Mouse (Mus musculus) CH12.LX (cell line): ENCODE data around the gene Ttc7b. TPM values are rescaled to one million over a fixed set of nuclear protein-coding genes. Genes with fewer than 3 reads are reported as not detected.

ENCODE experiments used
- DNase-seq: peaks from one replicate; pipeline ENCODE4 v3.0.0-alpha.2; 2013; ENCODE audit errors: extremely low read depth
- H3K27ac ChIP-seq: 2 replicates; pipeline ENCODE4 v1.5.1; 2012; ENCODE audit warnings: low read depth, mild to moderate bottlenecking, control low read depth, moderate library complexity; ENCODE audit not compliant: insufficient read depth
- H3K27me3 ChIP-seq: replicated peaks from 2 replicates; pipeline ENCODE3; 2012; ENCODE audit warnings: inconsistent platforms
- H3K36me3 ChIP-seq, 2 experiments: replicated peaks in 1 of 2; 2 replicates each; pipeline versions ENCODE3 to v1.6.1; 2012; ENCODE audit warnings: inconsistent platforms in 1 of 2, low read length in 1 of 2, mild to moderate bottlenecking in 1 of 2, mixed read lengths in 1 of 2, moderate library complexity in 1 of 2; ENCODE audit not compliant: control insufficient read depth in 1 of 2, insufficient read depth in 1 of 2
- H3K4me1 ChIP-seq, 2 experiments: 2 replicates each; pipeline ENCODE4 v1.6.1; 2012; ENCODE audit warnings: inconsistent platforms in 1 of 2, moderate library complexity in 1 of 2; ENCODE audit not compliant: insufficient read depth in 2 of 2, control insufficient read depth in 1 of 2
- H3K4me2 ChIP-seq: 2 replicates; pipeline ENCODE4 v1.6.1; 2012; ENCODE audit warnings: low read depth, mild to moderate bottlenecking, control low read depth; ENCODE audit not compliant: poor library complexity, insufficient read depth, severe bottlenecking
- H3K4me3 ChIP-seq, 3 experiments: fragments of 150-350 bp in 1 of 3; sonication (generic) in 1 of 3; replicated peaks in 1 of 3; 2 replicates each; pipeline versions ENCODE3 to v1.5.1; 2011 to 2012; ENCODE audit warnings: low read depth in 2 of 3, low read length in 2 of 3, mild to moderate bottlenecking in 2 of 3, moderate library complexity in 2 of 3, control low read depth in 1 of 3, improper control_type of control experiment in 1 of 3, inconsistent platforms in 1 of 3, mixed read lengths in 1 of 3; ENCODE audit not compliant: poor library complexity in 1 of 3
- H3K79me2 ChIP-seq: replicated peaks from 2 replicates; pipeline ENCODE4 v1.6.1; 2012; ENCODE audit warnings: mild to moderate bottlenecking, moderate library complexity; ENCODE audit not compliant: control insufficient read depth, poor library complexity, insufficient read depth, severe bottlenecking; ENCODE audit errors: extremely low read depth
- H3K9ac ChIP-seq: 2 replicates; pipeline ENCODE4 v1.6.1; 2012; ENCODE audit warnings: low read depth, mild to moderate bottlenecking, control low read depth, moderate library complexity; ENCODE audit not compliant: insufficient read depth
- H3K9me3 ChIP-seq: replicated peaks from 2 replicates; pipeline ENCODE3; 2012; ENCODE audit warnings: low read length, inconsistent platforms, mixed read lengths
- CTCF ChIP-seq, 2 experiments: IDR thresholded peaks in 1 of 2; conservative IDR thresholded peaks in 1 of 2; 2 replicates each; pipeline ENCODE4 v1.5.1; 2011 to 2012; ENCODE audit warnings: low read depth in 2 of 2, low read length in 2 of 2, improper control_type of control experiment in 1 of 2, inconsistent platforms in 1 of 2, mild to moderate bottlenecking in 1 of 2, moderate library complexity in 1 of 2
- ELF1 ChIP-seq: IDR thresholded peaks from 2 replicates; pipeline ENCODE4 v1.6.1; 2014; ENCODE audit warnings: low read depth, mild to moderate bottlenecking, inconsistent platforms, low read length, improper control_type of control experiment
- JUN ChIP-seq: IDR thresholded peaks from 2 replicates; pipeline ENCODE4 v1.6.1; 2011; ENCODE audit warnings: low read depth, mild to moderate bottlenecking, low read length, improper control_type of control experiment, moderate library complexity; ENCODE audit not compliant: insufficient read depth
- MAX ChIP-seq: IDR thresholded peaks from 2 replicates; pipeline ENCODE4 v1.6.1; 2011; ENCODE audit warnings: low read length, improper control_type of control experiment
- MYC ChIP-seq: IDR thresholded peaks from 2 replicates; pipeline ENCODE4 v1.6.1; 2011; ENCODE audit warnings: low read depth, mild to moderate bottlenecking, improper control_type of control experiment, low read length
- NRF1 ChIP-seq: IDR thresholded peaks from 2 replicates; pipeline ENCODE4 v1.6.1; 2014; ENCODE audit warnings: low read depth, mild to moderate bottlenecking, inconsistent platforms, low read length, improper control_type of control experiment, moderate library complexity
- PAX5 ChIP-seq: IDR thresholded peaks from 2 replicates; pipeline ENCODE4 v1.6.1; 2012; ENCODE audit warnings: low read length, inconsistent platforms, mixed read lengths
- POLR2A ChIP-seq: IDR thresholded peaks from 2 replicates; pipeline ENCODE4 v1.6.1; 2011; ENCODE audit warnings: low read depth, mild to moderate bottlenecking, improper control_type of control experiment, low read length
- POLR2AphosphoS2 ChIP-seq: IDR thresholded peaks from 2 replicates; pipeline ENCODE4 v1.6.1; 2011; ENCODE audit warnings: low read depth, low read length, improper control_type of control experiment
- RCOR1 ChIP-seq: conservative IDR thresholded peaks from 2 replicates; pipeline ENCODE4 v1.6.1; 2012; ENCODE audit warnings: low read depth, mild to moderate bottlenecking, inconsistent platforms, low read length, improper control_type of control experiment
- TCF12 ChIP-seq: IDR thresholded peaks from 2 replicates; pipeline ENCODE4 v1.6.1; 2014; ENCODE audit warnings: low read depth, mild to moderate bottlenecking, inconsistent platforms, low read length, improper control_type of control experiment
- UBTF ChIP-seq: IDR thresholded peaks from 2 replicates; pipeline ENCODE4 v1.6.1; 2012; ENCODE audit warnings: low read depth, mild to moderate bottlenecking, inconsistent platforms, low read length, improper control_type of control experiment, moderate library complexity
- USF1 ChIP-seq: IDR thresholded peaks from 2 replicates; pipeline ENCODE4 v1.6.1; 2014; ENCODE audit warnings: low read depth, mild to moderate bottlenecking, inconsistent platforms, low read length, improper control_type of control experiment
- ZC3H11A ChIP-seq: IDR thresholded peaks from 2 replicates; pipeline ENCODE4 v1.6.1; 2012; ENCODE audit warnings: low read depth, mild to moderate bottlenecking, inconsistent platforms, low read length, improper control_type of control experiment
- ZNF384 ChIP-seq: IDR thresholded peaks from 2 replicates; pipeline ENCODE4 v1.6.1; 2012; ENCODE audit warnings: low read depth, low read length, improper control_type of control experiment, inconsistent platforms
- dilution Hi-C: fragments of 300-500 bp; cut with MboI; formaldehyde crosslinking; loops from 2 replicates; pipeline ENCODE4 v1.14.3; 2020; ENCODE audit warnings: low sequenced_read_pairs; ENCODE audit not compliant: extremely low pct_unique_long_range_greater_than_20kb, extremely low pct_ligation_motif_present
- in situ Hi-C: fragments of 300-500 bp; cut with MboI; formaldehyde crosslinking; loops from 3 replicates; pipeline ENCODE4 v1.14.3; 2019; ENCODE audit warnings: low sequenced_read_pairs, low pct_ligation_motif_present, low pct_unique_long_range_greater_than_20kb, mixed read lengths
- polyA plus RNA-seq: library from polyadenylated mRNA; unstranded; fragments of >175 nt; gene quantifications from 2 replicates; pipeline ENCODE4 v1.2.1, GENCODE M21; 2012; ENCODE audit warnings: low read depth; ENCODE audit not compliant: insufficient read length
- total RNA-seq, 2 experiments: library from RNA; depleted of rRNA; stranded (reverse); fragments of 300-350 nt in 1 of 2; fragments of >200 nt in 1 of 2; gene quantifications; 2 replicates each; pipeline ENCODE4 v1.2.3; 2012 to 2014

The Ttc7b gene
- total and polyA plus RNA-seq, 3 experiments = 7.8 to 18.3 (median 12.7) TPM

GRCm38 (mm10) chr12:100482255-100482654 lies 38.4 kb downstream of the Ttc7b start:
- Histone ChIP-seq H3K9me3 (no peaks in the 10 kb centered on the region), H3K27ac (no peak overlapping the region), H3K4me3 (no peak overlapping the region), H3K27me3 (no peaks in the 10 kb centered on the region), H3K36me3 (peaks cover 0 to 50% of the 10 kb centered on the region in 2 experiments), H3K4me1 (peaks cover under 1 to 32% of the 10 kb centered on the region in 2 experiments; a peak in 3 of 4 replicates), H3K9ac (no peak overlapping the region), H3K4me2 (no peak overlapping the region), H3K79me2 (no peaks in the 10 kb centered on the region)
- no peak for TF ChIP-seq RCOR1
- TF ChIP-seq ZC3H11A = no peak
- TF ChIP-seq ZNF384 = no peak
- TF ChIP-seq POLR2A = no peak
- TF ChIP-seq PAX5 = no peak
- no peak for TF ChIP-seq JUN
- no peak for TF ChIP-seq MAX
- TF ChIP-seq POLR2AphosphoS2 = no peak
- no peak for TF ChIP-seq ELF1
- no peak for TF ChIP-seq NRF1
- no peak for TF ChIP-seq CTCF (conservative IDR thresholded peaks at IDR 0.05 in 1 of 2, IDR thresholded peaks at IDR 0.05 in 1 of 2; ENCODE audit: low read depth in 2 of 2, low read length in 2 of 2)
- dilution Hi-C loops (no loop called here), in situ Hi-C loops (loop anchor here (10.0 kb wide), 1 partner anchor 317 kb away; no protein-coding TSS in a partner anchor)
- DNase-seq = no peak

- no peak overlapping the region for H3K4me3 ChIP-seq
- DNase-seq = no peak
Measured at GRCm38 (mm10) chr12:100481443-100482026, 39.1 kb downstream of the Ttc7b start.

More at GRCm38 (mm10) chr12:100481443-100482026, 39.1 kb downstream of the Ttc7b start:
- Histone ChIP-seq H3K79me2 (no peaks in the 10 kb centered on the region), H3K36me3 (peaks cover 0 to 48% of the 10 kb centered on the region in 2 experiments), H3K27me3 (no peaks in the 10 kb centered on the region), H3K4me2 (no peak overlapping the region), H3K9me3 (no peaks in the 10 kb centered on the region), H3K4me1 (peaks cover 0 to 32% of the 10 kb centered on the region in 2 experiments; a peak in 2 of 4 replicates), H3K27ac (no peak overlapping the region), H3K9ac (no peak overlapping the region)
- dilution Hi-C loops (no loop called here), in situ Hi-C loops (loop anchor here (10.0 kb wide), 1 partner anchor 317 kb away; no protein-coding TSS in a partner anchor)
- TF ChIP-seq TCF12 (no peak), UBTF (no peak), MYC (no peak), USF1 (no peak)
